Mouse (Mus musculus) lung, embryonic 15.5 days (tissue): ENCODE results near the gene Sptbn1. TPM values are rescaled to one million over a fixed set of nuclear protein-coding genes. Genes with fewer than 3 reads are reported as not detected.

Source experiments
- ATAC-seq: fragments of 200-750 bp; cut with Nextera tagmentation; 2 replicates; pipeline ENCODE4 v1.8.0; 2017; ENCODE audit warnings: moderate number of reproducible peaks, borderline replicate concordance; ENCODE audit not compliant: low FRiP score, low TSS enrichment; ENCODE audit errors: extremely low read depth
- H3K27ac ChIP-seq: fragments of 300-500 bp; sonication (generic); 2 replicates; pipeline ENCODE4 v1.5.1; 2015; ENCODE audit warnings: moderate library complexity, mild to moderate bottlenecking, inconsistent platforms
- H3K27me3 ChIP-seq: fragments of 300-500 bp; sonication (generic); 2 replicates; pipeline ENCODE4 v1.6.1; 2015; ENCODE audit warnings: inconsistent platforms
- H3K36me3 ChIP-seq: fragments of 300-500 bp; sonication (generic); 2 replicates; pipeline ENCODE4 v1.6.1; 2015; ENCODE audit warnings: inconsistent platforms
- H3K4me1 ChIP-seq: fragments of 300-500 bp; sonication (generic); 2 replicates; pipeline ENCODE4 v1.6.1; 2015; ENCODE audit warnings: inconsistent platforms
- H3K4me2 ChIP-seq: fragments of 300-500 bp; sonication (generic); 2 replicates; pipeline ENCODE4 v1.6.1; 2015; ENCODE audit warnings: inconsistent platforms, mild to moderate bottlenecking, moderate library complexity
- H3K4me3 ChIP-seq: fragments of 300-500 bp; sonication (generic); 2 replicates; pipeline ENCODE4 v1.5.1; 2015; ENCODE audit warnings: mild to moderate bottlenecking, inconsistent platforms
- H3K9ac ChIP-seq: fragments of 300-500 bp; sonication (generic); 2 replicates; pipeline ENCODE4 v1.6.1; 2015; ENCODE audit warnings: inconsistent platforms
- H3K9me3 ChIP-seq: fragments of 300-500 bp; sonication (generic); 2 replicates; pipeline ENCODE4 v1.6.1; 2016; ENCODE audit warnings: inconsistent platforms
- WGBS: fragments of 180-500 bp; shearing (Covaris S2); methylation state at CpG from one replicate; pipeline ENCODE4 v1.1.7; 2015; 5-methylcytosine and 5-hydroxymethylcytosine counted together
- polyA plus RNA-seq: library from polyadenylated mRNA; unstranded; fragments of >200 nt; fragmentation: Nextera tagmentation; extraction: Ambion mirVana; gene quantifications from 2 replicates; pipeline ENCODE4 v1.2.1, GENCODE M21; 2015

The Sptbn1 gene
- polyA plus RNA-seq, 1 experiment from 2014 or later: 163 TPM

GRCm38 (mm10) chr11:30249452-30250016, 18.4 kb downstream of the Sptbn1 start:
- no peak for ATAC-seq
- no peak overlapping the region for H3K9ac ChIP-seq
- H3K9me3 ChIP-seq: no peaks in the 10 kb centered on the region
- peaks cover 64% of the 10 kb centered on the region for H3K4me1 ChIP-seq
- no peaks in the 10 kb centered on the region for H3K36me3 ChIP-seq
- 72% methylated on average over 4 of the region's 4 CpGs for WGBS
- no peak overlapping the region for H3K4me3 ChIP-seq
- H3K27me3 ChIP-seq: no peaks in the 10 kb centered on the region
- no peak overlapping the region for H3K27ac ChIP-seq
- no peak overlapping the region for H3K4me2 ChIP-seq

- no peaks in the 10 kb centered on the region for H3K36me3 ChIP-seq
- no peak overlapping the region for H3K27ac ChIP-seq
- H3K27me3 ChIP-seq: no peaks in the 10 kb centered on the region
- H3K4me2 ChIP-seq: no peak overlapping the region
- 38% methylated on average over 1 of the region's 1 CpGs for WGBS
- H3K4me1 ChIP-seq: peaks cover 85% of the 10 kb centered on the region
- no peak for ATAC-seq
- no peak overlapping the region for H3K9ac ChIP-seq
- no peaks in the 10 kb centered on the region for H3K9me3 ChIP-seq
- no peak overlapping the region for H3K4me3 ChIP-seq
Observed at GRCm38 (mm10) chr11:30247106-30247505, 20.9 kb downstream of the Sptbn1 start.

- no peak overlapping the region for H3K9ac ChIP-seq
- no peaks in the 10 kb centered on the region for H3K36me3 ChIP-seq
- 47% methylated on average over 11 of the region's 11 CpGs for WGBS
- H3K4me2 ChIP-seq: no peak overlapping the region
- H3K9me3 ChIP-seq: no peaks in the 10 kb centered on the region
- ATAC-seq: peak; percentile 16; the same call in 1 of the 2 replicates
- H3K4me3 ChIP-seq: no peak overlapping the region
- H3K27me3 ChIP-seq: no peaks in the 10 kb centered on the region
- peaks cover 87% of the 10 kb centered on the region for H3K4me1 ChIP-seq
- H3K27ac ChIP-seq: peak overlapping the region; percentile 45; the same call in 1 of the 2 replicates
Observed at GRCm38 (mm10) chr11:30246161-30246560, 21.8 kb downstream of the Sptbn1 start.

- no peak overlapping the region for H3K4me2 ChIP-seq
- peaks cover 82% of the 10 kb centered on the region for H3K4me1 ChIP-seq
- ATAC-seq: no peak
- no peak overlapping the region for H3K9ac ChIP-seq
- no peak overlapping the region for H3K4me3 ChIP-seq
- no peaks in the 10 kb centered on the region for H3K36me3 ChIP-seq
- H3K9me3 ChIP-seq: no peaks in the 10 kb centered on the region
- no peaks in the 10 kb centered on the region for H3K27me3 ChIP-seq
- peak overlapping the region; percentile 79 for H3K27ac ChIP-seq
- WGBS: 44% methylated on average over 1 of the region's 1 CpGs
Observed at GRCm38 (mm10) chr11:30244172-30244571, 23.8 kb downstream of the Sptbn1 start.

GRCm38 (mm10) chr11:30243591-30243990, 24.4 kb downstream of the Sptbn1 start:
- Histone ChIP-seq H3K4me3 (no peak overlapping the region), H3K4me2 (peak overlapping the region; percentile 23), H3K9me3 (no peaks in the 10 kb centered on the region), H3K9ac (no peak overlapping the region), H3K27ac (peak overlapping the region; percentile 79), H3K36me3 (no peaks in the 10 kb centered on the region), H3K27me3 (no peaks in the 10 kb centered on the region), H3K4me1 (peaks cover 79% of the 10 kb centered on the region)
- peak; percentile 90 for ATAC-seq
- 25% methylated on average over 3 of the region's 3 CpGs for WGBS

- Histone ChIP-seq H3K4me2 (no peak overlapping the region), H3K4me1 (peaks cover 60% of the 10 kb centered on the region), H3K36me3 (no peaks in the 10 kb centered on the region), H3K9ac (no peak overlapping the region), H3K9me3 (no peaks in the 10 kb centered on the region), H3K4me3 (no peak overlapping the region), H3K27ac (peak overlapping the region; percentile 64), H3K27me3 (no peaks in the 10 kb centered on the region)
- 9% methylated on average over 3 of the region's 3 CpGs for WGBS
- ATAC-seq: no peak
Observed at GRCm38 (mm10) chr11:30240861-30241260, 27.1 kb downstream of the Sptbn1 start.

GRCm38 (mm10) chr11:30237960-30238359, 30.0 kb downstream of the Sptbn1 start:
- Histone ChIP-seq H3K36me3 (0 out of 2 replicates have a peak, but pooled peaks cover 5% of the 10 kb centered on the region), H3K27ac (no peak overlapping the region)

GRCm38 (mm10) chr11:30236681-30237242, 31.2 kb downstream of the Sptbn1 start:
- peaks cover 44% of the 10 kb centered on the region for H3K4me1 ChIP-seq
- H3K9me3 ChIP-seq: no peaks in the 10 kb centered on the region
- H3K36me3 ChIP-seq: 0 out of 2 replicates have a peak, but pooled peaks cover 5% of the 10 kb centered on the region
- WGBS: 60% methylated on average over 4 of the region's 4 CpGs
- H3K4me2 ChIP-seq: no peak overlapping the region
- ATAC-seq: no peak
- no peak overlapping the region for H3K4me3 ChIP-seq
- 0 out of 2 replicates have a peak overlapping the region, but pooled peaks have one; percentile 15 for H3K27ac ChIP-seq
- H3K27me3 ChIP-seq: no peaks in the 10 kb centered on the region
- H3K9ac ChIP-seq: no peak overlapping the region

More at GRCm38 (mm10) chr11:30237960-30238359, 30.0 kb downstream of the Sptbn1 start:
- WGBS: 64% methylated on average over 4 of the region's 4 CpGs
- Histone ChIP-seq H3K4me2 (no peak overlapping the region), H3K4me3 (no peak overlapping the region), H3K4me1 (peaks cover 44% of the 10 kb centered on the region), H3K9me3 (no peaks in the 10 kb centered on the region), H3K27me3 (no peaks in the 10 kb centered on the region), H3K9ac (no peak overlapping the region)
- no peak for ATAC-seq

GRCm38 (mm10) chr11:30235666-30236065, 32.3 kb downstream of the Sptbn1 start:
- ATAC-seq: no peak
- Histone ChIP-seq H3K36me3 (0 out of 2 replicates have a peak, but pooled peaks cover 5% of the 10 kb centered on the region), H3K4me2 (no peak overlapping the region), H3K9ac (no peak overlapping the region), H3K4me3 (no peak overlapping the region), H3K27me3 (no peaks in the 10 kb centered on the region), H3K27ac (no peak overlapping the region), H3K4me1 (peaks cover 44% of the 10 kb centered on the region), H3K9me3 (no peaks in the 10 kb centered on the region)

- no peaks in the 10 kb centered on the region for H3K9me3 ChIP-seq
- WGBS: 90% methylated on average over 2 of the region's 2 CpGs
- ATAC-seq: no peak
- H3K27ac ChIP-seq: no peak overlapping the region
- H3K27me3 ChIP-seq: no peaks in the 10 kb centered on the region
- H3K4me3 ChIP-seq: no peak overlapping the region
- H3K36me3 ChIP-seq: 0 out of 2 replicates have a peak, but pooled peaks cover 5% of the 10 kb centered on the region
- H3K4me2 ChIP-seq: no peak overlapping the region
- peaks cover 44% of the 10 kb centered on the region for H3K4me1 ChIP-seq
- H3K9ac ChIP-seq: no peak overlapping the region
Observed at GRCm38 (mm10) chr11:30235218-30235617, 32.8 kb downstream of the Sptbn1 start.

- no peak for ATAC-seq
- Histone ChIP-seq H3K9ac (no peak overlapping the region), H3K4me1 (peaks cover 49% of the 10 kb centered on the region), H3K27ac (no peak overlapping the region), H3K27me3 (no peaks in the 10 kb centered on the region), H3K4me2 (no peak overlapping the region), H3K4me3 (no peak overlapping the region), H3K9me3 (no peaks in the 10 kb centered on the region), H3K36me3 (0 out of 2 replicates have a peak, but pooled peaks cover 5% of the 10 kb centered on the region)
- WGBS: 79% methylated on average over 4 of the region's 4 CpGs
Observed at GRCm38 (mm10) chr11:30233946-30234345, 34.0 kb downstream of the Sptbn1 start.

- H3K27me3 ChIP-seq: no peaks in the 10 kb centered on the region
- H3K9me3 ChIP-seq: no peaks in the 10 kb centered on the region
- 0 out of 2 replicates have a peak, but pooled peaks cover 5% of the 10 kb centered on the region for H3K36me3 ChIP-seq
- peak; percentile 75; the same call in 1 of the 2 replicates for ATAC-seq
- peaks cover 48% of the 10 kb centered on the region for H3K4me1 ChIP-seq
- H3K4me3 ChIP-seq: no peak overlapping the region
- H3K9ac ChIP-seq: no peak overlapping the region
- 40% methylated on average over 2 of the region's 2 CpGs for WGBS
- H3K27ac ChIP-seq: peak overlapping the region; percentile 55; the same call in 1 of the 2 replicates
- H3K4me2 ChIP-seq: no peak overlapping the region
Observed at GRCm38 (mm10) chr11:30232082-30232481, 35.9 kb downstream of the Sptbn1 start.
